Mouse (Mus musculus) 3T3-L1 (cell line): ENCODE data around the gene Ptcd1.
"Not testable (repeated sequence)": the region's sequence is repeated elsewhere in the genome, so short reads cannot be mapped to it uniquely, and the experiment has no call there.

Experiments used
- DNase-seq: peaks from one replicate; pipeline ENCODE4 v3.0.0-alpha.2; 2015; ENCODE audit warnings: low read depth, low spot score

Gene Ptcd1

DNA sequence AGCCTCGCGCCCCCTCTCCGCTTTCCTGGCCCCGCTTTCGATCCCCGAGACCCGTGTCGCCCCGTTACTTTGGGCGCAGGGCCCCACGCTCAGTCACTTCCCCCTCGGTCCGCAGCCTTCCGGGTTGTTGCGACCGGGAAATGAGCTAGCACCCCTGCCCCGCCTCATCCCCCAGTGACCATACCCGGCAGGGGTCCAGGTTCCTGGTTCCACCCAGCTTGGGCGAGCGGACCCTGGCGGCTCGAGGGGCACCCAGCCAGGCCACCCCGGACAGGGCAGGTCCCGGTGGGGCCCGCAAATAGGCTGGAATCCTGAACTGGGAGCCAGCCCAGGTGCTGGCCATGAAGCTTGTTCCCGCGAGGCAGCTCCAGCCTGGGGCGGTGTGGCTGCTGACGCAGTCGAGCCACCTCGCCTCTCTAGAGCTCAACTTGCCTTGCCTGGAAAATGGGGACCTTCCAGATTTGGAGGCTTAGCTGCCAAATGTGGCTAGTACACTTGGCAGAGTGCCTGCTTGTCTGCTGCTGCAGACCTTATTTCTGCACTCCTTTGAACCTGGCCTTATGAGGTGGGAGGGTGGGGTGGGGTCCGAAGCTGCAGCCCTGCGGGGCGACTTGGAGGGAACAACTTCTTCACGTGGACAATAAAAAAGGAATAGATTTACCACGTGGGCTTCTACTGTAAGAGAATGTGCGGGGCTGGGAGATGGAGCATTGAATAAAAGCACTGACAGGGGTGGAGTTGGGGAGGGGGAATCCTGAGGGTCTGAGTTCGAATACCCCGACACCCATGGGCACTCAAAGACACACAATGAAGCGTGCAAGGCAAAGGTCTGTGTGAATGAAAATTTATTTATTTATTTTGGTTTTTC lies 52.1 kb downstream of the Ptcd1 start:
- peak; percentile 78 for DNase-seq

DNA sequence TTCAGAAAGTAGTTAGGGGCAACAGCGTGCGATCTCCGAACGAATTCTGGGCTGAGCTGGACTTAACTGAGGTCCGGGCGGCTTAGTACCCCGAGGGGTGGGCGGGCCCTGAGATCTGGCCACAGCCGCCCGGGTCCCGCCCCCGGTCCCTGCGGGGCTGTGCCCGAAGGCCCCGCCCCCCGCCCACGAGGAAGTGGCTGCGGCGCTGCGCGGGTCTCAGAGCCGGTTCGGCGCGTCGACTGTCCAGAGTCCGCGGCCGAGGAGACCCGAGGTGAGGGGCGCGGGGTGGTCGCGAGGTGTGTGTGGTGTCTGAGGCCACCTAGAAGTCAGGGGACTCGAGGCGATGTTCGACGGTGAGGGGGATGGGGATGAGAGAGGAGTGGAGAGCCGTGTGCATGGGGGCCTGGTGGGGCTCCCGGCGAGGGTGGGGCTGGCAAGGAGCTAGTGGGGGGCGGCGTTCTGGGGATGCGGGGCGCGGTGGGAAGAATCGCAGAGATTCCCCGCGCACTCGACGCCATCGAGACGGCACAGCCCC lies 52.8 kb downstream of the Ptcd1 start, which contains the start of gene Arpc1b:
Gene Arpc1b, plus strand, starts transcription at position 145 of the 535 bp plus-strand sequence.
- peak; percentile 82 for DNase-seq

DNA sequence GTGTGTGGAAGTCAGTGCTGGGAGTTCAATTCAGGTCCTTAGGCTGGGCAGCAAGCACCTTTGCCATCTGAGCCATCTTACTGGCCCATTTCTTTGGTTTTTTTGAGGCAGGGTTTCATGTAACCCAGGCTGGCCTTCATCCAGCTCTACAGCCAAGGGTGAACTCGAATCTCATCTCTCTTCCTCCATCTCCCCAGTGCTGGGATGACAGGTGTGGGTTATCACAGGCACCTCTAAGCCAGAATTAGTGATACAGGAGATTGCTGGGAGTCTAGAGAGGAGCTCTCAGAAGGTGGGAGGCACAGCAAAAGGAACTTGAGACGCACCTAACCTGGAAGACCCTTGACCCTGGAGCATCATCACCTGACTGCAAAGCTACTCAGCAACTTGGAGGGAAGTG lies 53.5 kb downstream of the Ptcd1 start:
- peak; percentile 51 for DNase-seq

DNA sequence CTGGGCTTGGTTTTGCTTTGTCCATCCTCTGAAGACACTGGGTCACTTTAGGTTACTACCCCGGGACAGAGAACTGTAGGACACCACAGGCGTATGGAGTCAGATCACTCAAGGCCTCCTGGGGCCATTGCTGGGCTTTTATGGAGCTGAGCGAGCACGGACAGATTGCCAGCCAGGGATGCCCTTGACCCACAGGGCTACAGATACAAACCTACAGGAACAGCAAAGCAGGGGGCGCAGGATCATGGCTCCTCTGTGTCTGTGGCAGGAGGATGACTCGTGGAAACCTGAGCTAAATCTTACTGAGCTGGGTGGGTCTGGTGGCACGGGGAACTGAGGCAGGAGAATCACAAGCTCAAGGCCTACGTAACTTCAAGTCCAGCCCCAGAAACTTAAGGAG lies 54.3 kb downstream of the Ptcd1 start:
- DNase-seq: no peak

DNA sequence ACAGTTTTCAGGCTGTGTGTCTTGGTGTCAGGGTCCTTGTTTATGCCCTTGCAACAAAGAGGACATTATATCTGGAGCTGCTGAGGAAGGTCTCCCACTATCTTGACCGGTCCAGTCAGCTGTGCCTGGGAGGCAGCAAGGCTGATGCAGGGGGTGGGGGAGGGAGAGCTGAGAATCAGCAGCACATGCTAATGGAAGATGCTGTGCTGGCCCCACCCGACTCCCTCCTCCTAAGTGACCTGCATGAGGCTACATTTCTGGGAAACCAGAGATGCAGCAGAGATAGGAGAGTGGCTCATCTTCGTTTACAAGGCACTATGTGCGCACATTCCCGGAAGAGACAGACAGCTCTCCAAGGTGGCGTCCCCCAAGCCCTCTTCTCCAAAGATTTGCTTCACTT lies 56.5 kb downstream of the Ptcd1 start:
- DNase-seq: no peak

DNA sequence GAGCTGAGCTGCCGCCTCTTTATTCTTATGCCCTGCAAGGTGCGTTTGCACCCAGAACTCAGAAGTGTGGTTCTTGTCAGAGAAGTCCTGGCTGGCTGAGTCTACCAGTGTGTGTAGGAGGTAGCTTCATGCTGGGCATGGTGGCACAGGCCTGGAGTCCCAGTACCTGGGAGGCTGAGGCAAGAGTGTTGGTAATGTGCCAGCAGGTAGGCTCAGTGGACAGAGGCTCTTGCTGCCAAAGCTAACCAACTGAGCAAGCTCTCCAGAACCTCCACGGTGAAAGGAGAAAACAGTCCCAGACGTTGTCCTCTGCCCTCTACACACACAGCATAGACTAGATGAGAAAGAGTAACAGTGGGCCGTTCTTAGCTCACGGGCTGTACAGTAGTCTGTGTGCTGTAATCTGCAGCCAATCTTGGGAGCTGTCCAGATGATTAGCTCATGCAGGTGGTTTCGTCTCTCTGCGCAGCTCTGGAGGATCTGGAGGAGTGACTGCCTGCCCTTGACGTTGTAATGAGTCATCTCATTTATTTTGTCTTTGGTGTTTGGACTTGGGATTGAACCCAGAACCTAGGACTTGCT lies 61.1 kb downstream of the Ptcd1 start:
- DNase-seq: peak; percentile 38

DNA sequence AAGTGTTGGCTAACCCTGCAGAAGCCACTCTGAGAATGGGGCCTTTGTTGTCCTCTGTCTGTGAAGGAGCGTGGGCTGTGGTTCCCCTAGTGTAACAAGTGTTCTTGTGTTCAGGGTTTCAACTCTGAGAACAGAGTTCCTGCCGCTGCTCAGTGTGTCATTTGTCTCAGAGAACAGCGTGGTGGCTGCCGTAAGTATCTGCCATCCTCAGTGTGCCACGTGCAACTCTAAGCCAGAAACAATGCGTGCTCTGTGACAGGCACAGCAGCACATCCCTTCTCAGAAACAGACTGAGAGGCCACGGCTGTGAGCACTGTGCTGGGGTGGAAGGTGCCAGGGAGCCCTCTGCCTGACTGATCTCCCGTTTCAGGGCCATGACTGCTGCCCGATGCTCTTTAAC lies 62.6 kb downstream of the Ptcd1 start:
- no peak for DNase-seq

DNA sequence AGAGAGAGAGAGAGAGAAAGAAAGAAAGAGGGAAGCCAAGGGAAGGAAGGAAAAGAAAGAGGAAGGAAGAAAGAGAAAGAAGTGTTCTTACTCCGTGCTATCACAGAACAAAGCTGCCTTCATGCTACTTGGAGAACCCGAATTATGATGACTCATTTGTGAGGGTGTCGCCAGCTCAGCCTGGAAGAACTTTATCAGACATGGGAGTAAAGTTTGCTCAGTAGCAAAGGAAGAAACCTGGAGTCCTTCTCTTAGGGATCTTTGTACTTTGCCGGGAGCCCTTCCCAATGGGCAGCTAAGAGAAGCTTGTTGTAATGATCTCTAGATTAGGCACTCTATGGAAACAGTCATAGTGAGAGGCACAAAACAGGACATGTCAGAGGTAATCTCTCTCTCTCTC lies 64.2 kb downstream of the Ptcd1 start:
- DNase-seq: peak; percentile 77

DNA sequence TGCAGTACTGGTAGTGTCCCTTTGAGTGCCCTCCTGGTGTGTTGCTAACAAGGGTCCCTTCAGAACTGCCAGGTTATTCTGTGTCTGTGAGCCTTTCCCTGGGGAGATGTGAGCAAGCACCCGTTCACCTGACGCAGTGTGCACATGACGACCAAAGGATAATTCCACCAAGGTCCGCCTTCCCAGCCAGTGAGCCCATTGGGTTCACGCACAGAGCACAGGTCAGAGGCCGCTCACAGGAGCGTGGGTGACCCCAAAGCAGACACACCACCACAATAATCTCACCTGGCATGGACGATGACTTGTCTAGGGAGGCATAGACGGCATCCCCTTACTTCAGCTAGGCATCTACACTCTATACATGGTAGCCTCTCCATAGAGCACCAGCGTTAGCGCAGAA lies 65.5 kb downstream of the Ptcd1 start:
- DNase-seq: not testable (repeated sequence)

DNA sequence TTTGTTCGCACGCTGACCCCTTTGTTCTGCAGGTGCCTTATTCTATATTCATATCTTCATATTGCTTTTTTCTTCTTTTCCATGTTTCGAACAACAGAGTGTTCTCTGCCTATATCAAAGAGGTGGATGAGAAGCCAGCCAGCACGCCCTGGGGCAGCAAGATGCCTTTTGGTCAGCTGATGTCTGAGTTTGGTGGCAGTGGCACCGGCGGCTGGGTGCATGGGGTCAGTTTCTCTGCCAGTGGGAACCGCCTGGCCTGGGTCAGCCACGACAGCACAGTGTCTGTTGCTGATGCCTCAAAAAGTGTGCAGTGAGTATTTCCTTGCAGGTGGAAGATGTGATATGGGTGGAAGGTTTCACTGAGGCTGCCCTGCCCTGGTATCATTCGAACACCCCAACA lies 65.9 kb downstream of the Ptcd1 start:
- no peak for DNase-seq

DNA sequence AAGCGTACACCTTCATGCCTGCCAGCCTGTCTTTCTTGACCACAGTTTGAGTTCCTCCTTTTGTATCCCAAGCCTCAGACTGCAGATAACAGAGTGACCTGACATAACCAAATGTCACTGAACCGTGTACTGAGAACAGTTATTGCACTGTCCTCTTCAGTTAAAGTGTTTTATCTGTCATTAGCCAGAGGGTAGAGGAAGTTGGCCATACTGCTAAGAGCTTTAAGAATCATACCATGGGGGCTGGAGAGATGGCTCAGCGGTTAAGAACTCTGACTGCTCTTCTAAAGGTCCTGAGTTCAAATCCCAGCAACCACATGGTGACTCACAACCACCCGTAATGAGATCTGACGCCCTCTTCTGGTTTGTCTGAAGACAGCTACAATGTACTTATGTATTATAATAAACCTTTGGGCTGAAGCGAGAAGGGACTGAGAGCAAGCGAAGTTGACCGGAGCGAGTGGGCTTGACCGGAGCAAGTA lies 68.5 kb downstream of the Ptcd1 start:
- no peak for DNase-seq
